Comparison of ENCODE assay signal across 25 mouse cellular contexts in genomic region chr16:32157369-32157768, GRCm38 (mm10). TPM values are rescaled to one million over a fixed set of nuclear protein-coding genes. Genes with fewer than 3 reads are reported as not detected.
A peak's percentile ranks its signal among the peaks of the same experiment; 100 is the strongest.
DNase-seq lines count a peak whose midpoint lies in the region; ATAC-seq and TF ChIP-seq lines count a peak whose summit lies in the region.
"Had no signal": no experiment of that assay in that cellular context is flagged by ENCODE, and none has a peak within 500 bp of the region (broad histone marks: within the 10 kb centered on the region; RNA-seq: fewer than 3 reads in every experiment).

No protein-coding gene starts in this region.

- no peak overlapping the region for H3K4me2 ChIP-seq in liver, embryonic 16.5 days (ENCODE audit: low read depth, low read length)
- H3K4me2 ChIP-seq in liver, embryonic 11.5 days, result no peak overlapping the region
- H3K4me2 ChIP-seq: heart, embryonic 13.5 days; hindbrain, embryonic 12.5 days; limb, embryonic 12.5 days; midbrain, embryonic 11.5 days had no signal

- no peaks in the 10 kb centered on the region for H3K27me3 ChIP-seq in kidney, adult 2 months (replicated peaks; ENCODE audit: control insufficient read depth, insufficient read depth, low read length)
- H3K27me3 ChIP-seq in liver, embryonic 16.5 days (ENCODE audit: control insufficient read depth, insufficient read depth, low read depth, low read length), result no peaks in the 10 kb centered on the region
- no peaks in the 10 kb centered on the region for H3K27me3 ChIP-seq in liver, embryonic 11.5 days (replicated peaks; ENCODE audit: control insufficient read depth, insufficient read depth, low read length)
- H3K27me3 ChIP-seq: CH12.LX; heart, embryonic 13.5 days; hindbrain, embryonic 12.5 days had no signal

- no peaks in the 10 kb centered on the region for H3K36me3 ChIP-seq in kidney, adult 2 months (ENCODE audit: control insufficient read depth, insufficient read depth, low read length)
- peaks cover 3% of the 10 kb centered on the region for H3K36me3 ChIP-seq in liver, embryonic 16.5 days (ENCODE audit: control insufficient read depth, insufficient read depth)
- H3K36me3 ChIP-seq in liver, embryonic 11.5 days (ENCODE audit: control insufficient read depth, insufficient read depth, low read length), result peaks cover 5% of the 10 kb centered on the region; the same call in 1 of the 2 replicates
- H3K36me3 ChIP-seq: heart, embryonic 13.5 days; hindbrain, embryonic 12.5 days; limb, embryonic 12.5 days had no signal

- H3K27ac ChIP-seq in kidney, adult 2 months (ENCODE audit: insufficient read depth, low read depth, low read length), result 0 out of 2 replicates have a peak overlapping the region, but pooled peaks have one; percentile 20
- H3K27ac ChIP-seq in liver, embryonic 16.5 days (ENCODE audit: low read length), result no peak overlapping the region
- no peak overlapping the region for H3K27ac ChIP-seq in liver, embryonic 11.5 days (ENCODE audit: low read depth, low read length)
- H3K27ac ChIP-seq: heart, adult 2 months; heart, embryonic 13.5 days; hindbrain, embryonic 12.5 days; limb, embryonic 12.5 days had no signal

- 0 out of 2 replicates have a peak, but pooled peaks cover 4% of the 10 kb centered on the region for H3K4me1 ChIP-seq in kidney, adult 2 months (ENCODE audit: control insufficient read depth, insufficient read depth, low read length)
- H3K4me1 ChIP-seq in liver, embryonic 16.5 days (ENCODE audit: control insufficient read depth, low read depth, low read length), result peaks cover 8% of the 10 kb centered on the region
- H3K4me1 ChIP-seq in liver, embryonic 11.5 days (replicated peaks; ENCODE audit: control insufficient read depth, insufficient read depth, low read length), result no peaks in the 10 kb centered on the region
- H3K4me1 ChIP-seq: limb, embryonic 12.5 days had no signal

- H3K9me3 ChIP-seq in liver, embryonic 16.5 days (replicated peaks; ENCODE audit: control insufficient read depth, low read length), result no peaks in the 10 kb centered on the region
- H3K9me3 ChIP-seq in liver, embryonic 11.5 days (ENCODE audit: control insufficient read depth, low read length), result no peaks in the 10 kb centered on the region
- H3K9me3 ChIP-seq: heart, embryonic 13.5 days; hindbrain, embryonic 12.5 days; limb, embryonic 12.5 days had no signal

- no peak overlapping the region for H3K9ac ChIP-seq in liver, embryonic 16.5 days (ENCODE audit: low read depth, low read length)
- H3K9ac ChIP-seq in liver, embryonic 11.5 days (ENCODE audit: low read depth, low read length), result no peak overlapping the region
- H3K9ac ChIP-seq: heart, embryonic 13.5 days; hindbrain, embryonic 12.5 days; limb, embryonic 12.5 days had no signal

- WGBS in kidney, adult 2 months, result 74% methylated on average over 2 of the region's 2 CpGs
- WGBS in liver, embryonic 16.5 days (ENCODE audit: insufficient replicate concordance), result 68% methylated on average over 2 of the region's 2 CpGs
- WGBS in liver, embryonic 11.5 days, result 86% methylated on average over 2 of the region's 2 CpGs

- no peak for TF ChIP-seq CTCF in kidney, adult 2 months (conservative IDR thresholded peaks at IDR 0.05; ENCODE audit: insufficient read depth, insufficient read length, low read depth, low read length)

- DNase-seq in cerebellum, adult 9-10 months, result peak; percentile 35
- no peak for DNase-seq in cerebellum, postnatal 25 days
- DNase-seq in kidney, adult 2 months, result peak; percentile 54
- DNase-seq in kidney, adult 11 months, result no peak
- DNase-seq in liver, embryonic 11.5 days (ENCODE audit: low spot score), result no peak
- DNase-seq in spleen, postnatal 36 days (ENCODE audit: low spot score in 2 of 2), result no peak
- DNase-seq: B cell, adult 2 months; cerebellum, adult 2 months; gastrocnemius, postnatal 36 days; heart, adult 2 months; kidney, postnatal 14 days; lung, adult 18-20 months; lung, postnatal 14 days; thymus, postnatal 14 days had no signal

- TF ChIP-seq POLR2A in kidney, adult 2 months (IDR thresholded peaks at IDR 0.05; ENCODE audit: low read depth, low read length), result no peak

- H3K4me3 ChIP-seq in kidney, adult 2 months (ENCODE audit: insufficient read depth, low read depth, low read length), result no peak overlapping the region
- no peak overlapping the region for H3K4me3 ChIP-seq in liver, embryonic 16.5 days (ENCODE audit: low read depth, low read length)
- H3K4me3 ChIP-seq in liver, embryonic 11.5 days (ENCODE audit: low read depth, low read length), result no peak overlapping the region
- H3K4me3 ChIP-seq: heart, adult 2 months; heart, embryonic 13.5 days; hindbrain, embryonic 12.5 days; limb, embryonic 12.5 days had no signal

- ATAC-seq in liver, embryonic 16.5 days (ENCODE audit: low read depth), result peak; percentile 58
- no peak for ATAC-seq in liver, embryonic 11.5 days (replicated peaks; ENCODE audit: low FRiP score)
- ATAC-seq: intestine, postnatal 0 days; Patski had no signal

RNA-seq across cellular contexts. Expression of gene Nrros, which starts 8.0 kb away (rescaled TPM):
- 7.9 and 11.6 TPM in 2 replicates for polyA plus RNA-seq in kidney, adult 2 months (2012; rRNA removed)
- 22.8 and 23.3 TPM in 2 replicates for polyA plus RNA-seq in liver, embryonic 16.5 days (2015; fragmentation: Nextera tagmentation; extraction: Ambion mirVana)
- polyA plus RNA-seq in liver, embryonic 11.5 days (2014; fragmentation: Nextera tagmentation; extraction: Ambion mirVana), result 34.4 and 35.4 TPM in 2 replicates
- polyA plus RNA-seq: Patski had no signal

RNA-seq across cellular contexts. Expression of gene Bex6, which starts 22.3 kb away (rescaled TPM):
- polyA plus RNA-seq in kidney, adult 2 months (2012; rRNA removed), result not detected in 2 replicates
- 0.90 and 1.1 TPM in 2 replicates for polyA plus RNA-seq in liver, embryonic 16.5 days (2015; fragmentation: Nextera tagmentation; extraction: Ambion mirVana)
- 0.62 and 1.2 TPM in 2 replicates for polyA plus RNA-seq in liver, embryonic 11.5 days (2014; fragmentation: Nextera tagmentation; extraction: Ambion mirVana)
- polyA plus RNA-seq: cerebellum, adult 2 months; G1E; heart, adult 2 months; heart, embryonic 13.5 days; hindbrain, embryonic 12.5 days; limb, embryonic 12.5 days; midbrain, embryonic 11.5 days; midbrain, postnatal 0 days; neural tube, embryonic 14.5 days; Patski had no signal

RNA-seq across cellular contexts. Expression of gene Cep19, which starts 57.8 kb away (rescaled TPM):
- polyA plus RNA-seq in kidney, adult 2 months (2012; rRNA removed), result 17.2 and 18.9 TPM in 2 replicates
- polyA plus RNA-seq in liver, embryonic 16.5 days (2015; fragmentation: Nextera tagmentation; extraction: Ambion mirVana), result 5.6 and 5.8 TPM in 2 replicates
- polyA plus RNA-seq in liver, embryonic 11.5 days (2014; fragmentation: Nextera tagmentation; extraction: Ambion mirVana), result 14.3 and 14.7 TPM in 2 replicates

RNA-seq across cellular contexts. Expression of gene Pigx, which starts 57.8 kb away (rescaled TPM):
- 29.0 and 33.2 TPM in 2 replicates for polyA plus RNA-seq in kidney, adult 2 months (2012; rRNA removed)
- 33.7 and 36.0 TPM in 2 replicates for polyA plus RNA-seq in liver, embryonic 16.5 days (2015; fragmentation: Nextera tagmentation; extraction: Ambion mirVana)
- 57.1 and 63.0 TPM in 2 replicates for polyA plus RNA-seq in liver, embryonic 11.5 days (2014; fragmentation: Nextera tagmentation; extraction: Ambion mirVana)

Comparison
In these comparisons a context has a peak if more than half of its experiments do, and no peak if none do; other contexts are left out.
1. DNase-seq: peak in cerebellum, adult 9-10 months (single experiment) and kidney, adult 2 months (single experiment); none in cerebellum, postnatal 25 days (0 of 2), kidney, adult 11 months (single experiment), liver, embryonic 11.5 days (single experiment) and spleen, postnatal 36 days (0 of 2).